Mouse (Mus musculus) heart, embryonic 14.5 days (tissue): Measurements from ENCODE around the gene Wnk4. TPM values are rescaled to one million over a fixed set of nuclear protein-coding genes. Genes with fewer than 3 reads are reported as not detected.
A peak's percentile ranks its signal among the peaks of the same experiment; 100 is the strongest.

ENCODE experiments used
- ATAC-seq: fragments of 200-750 bp; cut with Nextera tagmentation; 2 replicates; pipeline ENCODE4 v1.8.0; 2017; ENCODE audit warnings: low read depth, moderate TSS enrichment; ENCODE audit not compliant: insufficient number of reproducible peaks, insufficient read depth, low FRiP score
- H3K27ac ChIP-seq, 2 experiments: fragments of 200-500 bp in 1 of 2; fragments of 300-500 bp in 1 of 2; sonication (generic) in 1 of 2; replicated peaks in 1 of 2; 2 replicates each; pipeline ENCODE4 v1.5.1; 2012 to 2014; ENCODE audit warnings: low read depth in 2 of 2, low read length in 2 of 2, control low read depth in 1 of 2, mild to moderate bottlenecking in 1 of 2, mixed read lengths in 1 of 2; ENCODE audit not compliant: control insufficient read depth in 1 of 2, insufficient read depth in 1 of 2
- H3K27me3 ChIP-seq: fragments of 300-500 bp; sonication (generic); 2 replicates; pipeline ENCODE4 v1.6.1; 2014; ENCODE audit warnings: mild to moderate bottlenecking, low read length, control low read depth; ENCODE audit not compliant: control insufficient read depth, insufficient read depth
- H3K36me3 ChIP-seq: fragments of 300-500 bp; sonication (generic); 2 replicates; pipeline ENCODE4 v1.6.1; 2014; ENCODE audit warnings: mild to moderate bottlenecking, control low read depth, low read length, mixed read lengths; ENCODE audit not compliant: control insufficient read depth, insufficient read depth
- H3K4me1 ChIP-seq, 2 experiments: fragments of 200-500 bp in 1 of 2; fragments of 300-500 bp in 1 of 2; sonication (generic) in 1 of 2; 2 replicates each; pipeline ENCODE4 v1.6.1; 2012 to 2014; ENCODE audit warnings: low read length in 2 of 2, control low read depth in 1 of 2, mixed read lengths in 1 of 2; ENCODE audit not compliant: control insufficient read depth in 2 of 2, insufficient read depth in 2 of 2
- H3K4me2 ChIP-seq: fragments of 300-500 bp; sonication (generic); 2 replicates; pipeline ENCODE4 v1.6.1; 2014; ENCODE audit warnings: mild to moderate bottlenecking, low read length
- H3K4me3 ChIP-seq, 2 experiments: fragments of 200-500 bp in 1 of 2; fragments of 300-500 bp in 1 of 2; sonication (generic) in 1 of 2; 2 replicates each; pipeline ENCODE4 v1.5.1; 2012 to 2014; ENCODE audit warnings: low read length in 2 of 2, mild to moderate bottlenecking in 2 of 2, control low read depth in 1 of 2, low read depth in 1 of 2, moderate library complexity in 1 of 2; ENCODE audit not compliant: control insufficient read depth in 1 of 2, insufficient read depth in 1 of 2
- H3K9ac ChIP-seq: fragments of 300-500 bp; sonication (generic); 2 replicates; pipeline ENCODE4 v1.6.1; 2014; ENCODE audit warnings: mild to moderate bottlenecking, low read length
- H3K9me3 ChIP-seq: fragments of 300-500 bp; sonication (generic); 2 replicates; pipeline ENCODE4 v1.6.1; 2016; ENCODE audit warnings: low read length, control low read depth; ENCODE audit not compliant: control insufficient read depth
- WGBS: fragments of 180-500 bp; shearing (Covaris S2); extraction: QIAGEN DNeasy Blood & Tissue Kit; methylation state at CpG from one replicate; pipeline ENCODE4 v1.1.7; 2014; 5-methylcytosine and 5-hydroxymethylcytosine counted together
- polyA plus RNA-seq: library from polyadenylated mRNA; unstranded; fragments of >200 nt; fragmentation: Nextera tagmentation; extraction: Ambion mirVana; gene quantifications from 2 replicates; pipeline ENCODE4 v1.2.1, GENCODE M21; 2014

Gene Wnk4
- polyA plus RNA-seq, 1 experiment from 2014 or later = 9.5 TPM

DNA sequence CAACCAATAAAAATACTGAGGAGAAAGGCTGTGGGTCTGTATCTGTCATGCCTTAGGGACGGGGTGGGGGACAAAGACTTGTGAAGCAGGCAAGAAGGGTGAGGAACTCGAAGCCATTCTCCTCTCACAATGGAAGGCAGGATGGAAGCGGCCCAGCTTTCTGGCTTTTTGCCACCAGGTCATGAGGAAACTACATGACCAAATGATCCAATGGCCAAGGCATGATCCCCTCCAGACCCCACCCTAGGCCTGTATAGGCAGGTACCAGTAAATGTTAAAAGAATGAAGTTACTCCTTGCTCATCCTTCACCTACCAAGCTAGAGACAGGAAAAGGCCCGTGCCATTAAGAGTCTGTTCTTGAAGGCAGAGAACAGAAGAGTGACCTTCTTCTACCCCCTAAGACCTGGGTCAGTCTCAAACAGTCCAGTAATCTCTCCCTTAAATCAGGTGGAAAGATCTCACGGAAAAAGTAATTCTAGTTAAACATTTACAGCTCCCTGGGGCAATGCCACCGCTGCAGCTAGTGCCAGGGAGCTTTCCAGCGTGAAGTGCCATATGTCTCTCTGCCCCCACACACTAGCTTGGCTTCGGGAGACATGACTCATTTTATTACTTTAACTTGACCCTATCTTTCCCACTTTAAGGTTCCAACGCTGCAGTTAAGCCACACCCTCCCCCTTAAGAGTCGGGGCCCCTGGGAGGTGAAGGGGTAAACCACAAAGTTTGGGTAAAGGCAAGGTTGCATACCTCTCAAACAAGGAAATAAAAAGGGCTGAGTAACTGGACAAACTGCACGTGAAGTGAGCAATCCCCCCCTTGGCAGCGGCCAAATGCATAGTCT is 17.2 kb downstream of the Wnk4 start:
- Histone ChIP-seq H3K36me3 (peaks cover 12% of the 10 kb centered on the region; the same call in 1 of the 2 replicates), H3K4me2 (peak overlapping the region; percentile 94), H3K4me3 (peak overlapping the region; percentile 70 to 80), H3K27me3 (no peaks in the 10 kb centered on the region), H3K4me1 (peaks cover 13 to 22% of the 10 kb centered on the region in 2 experiments), H3K9ac (peak overlapping the region; percentile 83), H3K27ac (no peak overlapping the region), H3K9me3 (no peaks in the 10 kb centered on the region)
- no peak for ATAC-seq
- 67% methylated on average over 12 of the region's 12 CpGs for WGBS

DNA sequence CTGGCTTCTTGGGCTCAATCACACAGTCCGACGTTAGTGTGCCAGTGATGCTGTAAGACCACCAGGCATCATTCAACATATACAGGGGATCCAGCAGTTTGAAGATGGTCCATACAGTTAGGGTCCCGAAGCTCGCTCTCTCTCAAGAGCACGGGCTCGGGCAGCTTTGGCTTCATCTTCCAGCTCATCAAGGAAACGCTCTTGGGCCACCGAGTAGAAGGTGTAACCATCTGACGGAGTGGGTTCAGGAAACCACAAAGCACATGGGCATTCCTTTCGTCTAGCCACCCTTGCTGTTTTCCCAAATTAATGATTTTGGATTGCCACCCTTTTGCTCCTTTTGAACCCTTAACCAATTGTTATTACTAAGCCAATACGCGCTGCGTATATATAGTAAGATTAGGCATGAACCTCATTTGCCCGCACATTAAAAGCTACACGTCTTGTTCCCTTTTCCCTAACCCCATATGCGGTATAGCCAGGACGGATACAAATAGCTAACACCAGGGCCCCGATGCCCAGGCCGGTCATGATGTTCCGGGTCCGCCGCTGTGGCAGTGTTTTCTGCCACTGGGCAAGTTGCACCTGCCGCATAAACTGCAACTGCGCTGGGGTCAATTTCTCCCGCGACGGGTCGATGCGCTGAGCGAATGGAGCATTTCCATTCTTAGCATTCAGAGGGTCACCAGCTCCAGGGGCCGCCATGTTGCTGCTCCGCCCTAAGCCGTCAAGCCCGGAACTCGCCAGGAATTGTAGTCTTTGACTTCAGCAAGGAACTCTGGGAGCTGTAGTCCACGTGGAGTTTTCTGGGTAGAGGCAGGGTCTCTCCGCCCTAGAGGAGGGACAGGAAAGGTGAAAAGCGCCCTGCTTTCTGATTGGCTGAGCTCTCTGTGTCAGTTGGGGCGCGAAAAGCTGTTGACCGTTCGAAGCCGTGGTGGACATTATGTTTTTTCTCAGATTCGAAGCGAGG is 18.1 kb downstream of the Wnk4 start, which contains the start of the genes Cntd1 and Coa3:
Cntd1 (plus strand) TSS at position 790 of the 970 bp plus-strand sequence.
Coa3 (minus strand) TSS at position 892 of the 970 bp plus-strand sequence.
- ATAC-seq = peak; percentile 91
- H3K4me1 ChIP-seq = peaks cover 13 to 22% of the 10 kb centered on the region in 2 experiments
- peak within 1 kb of the TSS; percentile 70 to 80 for H3K4me3 ChIP-seq
- peaks cover 12% of the 10 kb centered on the region; the same call in 1 of the 2 replicates for H3K36me3 ChIP-seq
- H3K27me3 ChIP-seq = no peaks in the 10 kb centered on the region
- peak within 1 kb of the TSS; percentile 94 for H3K4me2 ChIP-seq
- 6% methylated on average over 45 of the region's 45 CpGs for WGBS
- H3K9ac ChIP-seq = peak within 1 kb of the TSS; percentile 83
- no peaks in the 10 kb centered on the region for H3K9me3 ChIP-seq
- H3K27ac ChIP-seq = peak within 1 kb of the TSS; percentile 47 to 77; a peak in 3 of 4 replicates

DNA sequence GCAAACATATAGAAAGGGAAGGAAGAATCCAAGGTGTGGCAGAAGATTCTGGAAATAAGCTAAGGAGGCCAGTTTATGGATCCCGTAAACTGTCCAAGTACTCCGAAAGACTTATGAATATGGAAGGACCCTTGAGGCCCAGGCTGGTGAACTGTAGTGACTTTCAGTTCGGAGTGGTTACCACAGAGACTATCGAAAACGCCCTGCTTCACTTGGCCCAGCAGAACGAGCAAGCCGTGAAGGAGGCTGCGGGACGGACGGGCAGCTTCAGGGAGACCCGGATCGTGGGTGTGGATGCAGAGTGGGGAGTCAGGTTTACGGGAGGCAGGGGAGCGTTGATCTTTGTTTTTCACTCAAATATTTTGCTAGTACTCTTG is 18.8 kb downstream of the Wnk4 start:
- Histone ChIP-seq H3K36me3 (peaks cover 8% of the 10 kb centered on the region; the same call in 1 of the 2 replicates), H3K9ac (no peak overlapping the region), H3K27ac (no peak overlapping the region), H3K4me1 (peaks cover 13 to 22% of the 10 kb centered on the region in 2 experiments), H3K27me3 (no peaks in the 10 kb centered on the region), H3K4me3 (peak overlapping the region; percentile 2 to 80; a peak in 2 of 4 replicates), H3K9me3 (no peaks in the 10 kb centered on the region), H3K4me2 (peak overlapping the region; percentile 94)
- no peak for ATAC-seq
- WGBS = 57% methylated on average over 14 of the region's 14 CpGs

DNA sequence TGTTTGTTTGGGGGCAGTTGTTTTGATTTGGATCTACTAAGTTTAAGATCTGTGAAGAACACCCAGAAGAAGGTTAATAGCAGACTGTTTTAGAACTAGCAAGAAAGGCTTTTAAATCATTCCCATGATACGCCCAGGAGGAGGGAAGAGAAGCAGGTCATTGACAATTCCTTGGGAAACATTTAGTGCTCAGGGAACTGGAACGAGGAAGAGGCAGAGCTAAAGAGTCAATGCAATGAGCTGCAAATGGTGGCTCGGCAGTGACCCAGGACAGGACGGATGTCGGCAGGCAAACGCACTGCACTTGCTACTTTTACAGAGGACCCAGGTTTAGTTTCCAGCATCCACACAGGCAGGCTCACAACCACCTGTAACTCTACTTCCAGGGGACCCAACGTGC is 20.5 kb downstream of the Wnk4 start:
- no peak for ATAC-seq
- Histone ChIP-seq H3K36me3 (peaks cover 8% of the 10 kb centered on the region; the same call in 1 of the 2 replicates), H3K27ac (no peak overlapping the region), H3K9ac (no peak overlapping the region), H3K4me2 (no peak overlapping the region), H3K4me3 (no peak overlapping the region), H3K27me3 (no peaks in the 10 kb centered on the region), H3K4me1 (peaks cover 13 to 22% of the 10 kb centered on the region in 2 experiments), H3K9me3 (no peaks in the 10 kb centered on the region)
- WGBS = 48% methylated on average over 7 of the region's 7 CpGs

DNA sequence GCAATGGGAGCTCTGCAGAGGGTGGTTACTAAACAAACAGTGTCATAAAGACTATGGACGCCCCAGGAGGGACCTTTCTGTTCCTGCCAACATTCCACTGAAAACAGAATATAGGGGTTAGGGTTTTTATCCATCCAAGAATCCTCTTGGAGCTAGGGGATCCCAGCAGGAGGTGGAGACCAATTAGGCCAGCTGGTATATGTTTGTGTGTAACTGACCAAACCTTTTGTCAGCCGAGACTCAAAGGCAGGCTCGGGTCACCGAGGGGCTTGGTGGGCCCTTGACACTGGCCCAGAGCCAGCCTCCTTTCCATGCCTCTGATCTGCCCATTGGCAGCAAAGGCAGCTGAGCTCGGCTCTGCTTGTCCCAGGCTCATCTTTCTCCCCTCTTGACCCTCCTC is 22.5 kb downstream of the Wnk4 start:
- Histone ChIP-seq H3K9ac (no peak overlapping the region), H3K4me3 (no peak overlapping the region), H3K27ac (no peak overlapping the region), H3K4me1 (peaks cover 6 to 8% of the 10 kb centered on the region in 2 experiments), H3K27me3 (no peaks in the 10 kb centered on the region), H3K36me3 (peaks cover 19% of the 10 kb centered on the region), H3K4me2 (no peak overlapping the region), H3K9me3 (no peaks in the 10 kb centered on the region)
- 31% methylated on average over 5 of the region's 5 CpGs for WGBS
- no peak for ATAC-seq

DNA sequence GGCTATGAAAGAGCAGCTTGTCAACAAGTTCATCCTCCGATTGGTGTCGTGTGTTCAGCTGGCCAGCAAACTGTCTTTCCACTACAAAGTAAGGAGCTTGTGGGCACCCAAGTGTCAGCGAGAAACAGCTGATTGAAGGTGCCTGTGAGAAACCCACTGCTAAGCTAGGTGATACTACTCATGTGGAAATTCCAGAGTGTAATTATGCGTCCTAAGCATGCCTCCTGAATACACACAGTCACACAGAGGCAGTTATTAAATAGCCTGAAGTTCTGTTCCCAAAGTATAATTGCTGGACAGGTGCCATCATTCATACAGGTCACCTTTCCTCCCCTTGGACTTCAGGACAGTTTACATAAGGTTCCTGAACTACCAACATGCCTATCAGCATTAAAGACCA is 23.4 kb downstream of the Wnk4 start:
- Histone ChIP-seq H3K36me3 (peaks cover 27% of the 10 kb centered on the region), H3K9ac (no peak overlapping the region), H3K4me1 (peaks cover 2 to 4% of the 10 kb centered on the region in 2 experiments; a peak in 2 of 4 replicates), H3K4me3 (no peak overlapping the region), H3K27me3 (no peaks in the 10 kb centered on the region), H3K27ac (no peak overlapping the region), H3K4me2 (no peak overlapping the region), H3K9me3 (no peaks in the 10 kb centered on the region)
- no peak for ATAC-seq
- 62% methylated on average over 4 of the region's 4 CpGs for WGBS

DNA sequence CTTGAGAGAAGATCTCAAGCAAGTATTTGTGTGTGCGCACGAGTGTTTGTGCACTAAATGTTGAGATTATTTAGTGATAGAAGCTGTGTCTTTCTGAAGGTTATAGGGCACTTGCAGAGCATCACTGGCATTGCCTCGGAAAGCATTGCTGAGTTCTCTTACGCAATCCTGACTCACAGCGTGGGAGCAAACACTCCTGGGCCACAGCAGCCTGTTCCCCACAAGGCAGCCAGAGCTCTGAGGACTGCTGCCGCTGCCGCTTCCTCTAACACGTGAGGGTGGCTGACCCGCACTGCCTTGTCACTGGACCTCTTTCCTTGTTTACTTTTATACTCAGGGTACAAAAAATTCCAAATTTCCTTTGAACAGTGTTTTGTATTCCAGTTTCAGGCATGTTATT is 26.9 kb downstream of the Wnk4 start:
- no peak overlapping the region for H3K4me2 ChIP-seq
- 81% methylated on average over 9 of the region's 9 CpGs for WGBS
- peaks cover 62% of the 10 kb centered on the region for H3K36me3 ChIP-seq
- no peak overlapping the region for H3K4me3 ChIP-seq
- H3K4me1 ChIP-seq = no peaks in the 10 kb centered on the region
- no peaks in the 10 kb centered on the region for H3K9me3 ChIP-seq
- H3K27me3 ChIP-seq = no peaks in the 10 kb centered on the region
- ATAC-seq = no peak
- H3K9ac ChIP-seq = no peak overlapping the region
- H3K27ac ChIP-seq = no peak overlapping the region
